ENCODE assay signal across 16 mouse cellular contexts in the genomic region with DNA sequence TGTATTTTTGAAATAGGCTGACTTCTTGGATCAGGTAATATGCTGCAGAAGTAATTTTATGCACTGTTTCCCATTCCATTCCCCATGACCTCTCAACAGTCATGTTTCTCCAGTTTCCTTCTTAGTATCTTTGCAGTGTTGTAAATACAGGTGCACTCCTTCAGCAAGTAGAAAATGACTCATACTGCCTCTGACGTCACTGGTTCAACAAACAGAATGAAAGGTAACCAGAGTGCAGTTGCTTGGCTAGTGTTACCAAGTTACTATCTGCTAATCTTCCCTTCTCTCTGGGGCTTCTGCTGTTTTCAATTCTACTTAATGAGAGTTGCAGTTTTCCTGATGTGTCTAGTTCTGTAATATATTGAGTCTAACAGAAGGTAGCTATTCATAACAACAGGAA.
DNase-seq lines count a peak whose midpoint lies in the region; ATAC-seq and TF ChIP-seq lines count a peak whose summit lies in the region.
"Had no signal": no experiment of that assay in that cellular context is flagged by ENCODE, and none has a peak within 500 bp of the region (broad histone marks: within the 10 kb centered on the region; RNA-seq: fewer than 3 reads in every experiment).

No protein-coding gene starts in this region.

- no peak overlapping the region for H3K9ac ChIP-seq in embryonic facial prominence, embryonic 11.5 days (replicated peaks; ENCODE audit: low read length)
- no peak overlapping the region for H3K9ac ChIP-seq in intestine, embryonic 15.5 days
- no peak overlapping the region for H3K9ac ChIP-seq in heart, adult 2 months (ENCODE audit: low read depth, low read length)
- H3K9ac ChIP-seq: hindbrain, embryonic 12.5 days had no signal

- no peak overlapping the region for H3K4me3 ChIP-seq in embryonic facial prominence, embryonic 11.5 days (ENCODE audit: low read depth, low read length)
- H3K4me3 ChIP-seq in embryonic facial prominence, embryonic 10.5 days = no peak overlapping the region
- H3K4me3 ChIP-seq in intestine, embryonic 15.5 days (replicated peaks) = no peak overlapping the region
- no peak overlapping the region for H3K4me3 ChIP-seq in heart, adult 2 months
- H3K4me3 ChIP-seq: gastrocnemius, adult 2 months; hindbrain, embryonic 12.5 days had no signal

- H3K27me3 ChIP-seq in embryonic facial prominence, embryonic 11.5 days (ENCODE audit: control insufficient read depth, insufficient read depth, low read length) = no peaks in the 10 kb centered on the region
- no peaks in the 10 kb centered on the region for H3K27me3 ChIP-seq in embryonic facial prominence, embryonic 10.5 days (replicated peaks; ENCODE audit: low read depth, poor library complexity, severe bottlenecking)
- no peaks in the 10 kb centered on the region for H3K27me3 ChIP-seq in intestine, embryonic 15.5 days (replicated peaks)
- H3K27me3 ChIP-seq in heart, adult 2 months (ENCODE audit: control insufficient read depth, insufficient read depth, low read length) = no peaks in the 10 kb centered on the region
- H3K27me3 ChIP-seq: hindbrain, embryonic 12.5 days had no signal

- intact Hi-C loops in heart, adult 2 months (cut with DNase I) = loop anchor here (10.0 kb wide), 1 partner anchor 241 kb away; no protein-coding TSS in a partner anchor

- TF ChIP-seq EP300 in heart, adult 2 months (IDR thresholded peaks at IDR 0.05; ENCODE audit: insufficient read depth, low read depth, low read length) = no peak

- H3K79me2 ChIP-seq in heart, adult 2 months (replicated peaks; ENCODE audit: control insufficient read depth, insufficient read depth, low read length) = no peaks in the 10 kb centered on the region

- WGBS in embryonic facial prominence, embryonic 11.5 days = 35% methylated on average over 1 of the region's 1 CpGs
- WGBS in embryonic facial prominence, embryonic 10.5 days = 65% methylated on average over 1 of the region's 1 CpGs
- WGBS in intestine, embryonic 15.5 days = 12% methylated on average over 1 of the region's 1 CpGs
- 20% methylated on average over 1 of the region's 1 CpGs for WGBS in heart, adult 2 months

- H3K36me3 ChIP-seq in embryonic facial prominence, embryonic 11.5 days (replicated peaks; ENCODE audit: control insufficient read depth, insufficient read depth, low read depth, low read length) = no peaks in the 10 kb centered on the region
- no peaks in the 10 kb centered on the region for H3K36me3 ChIP-seq in embryonic facial prominence, embryonic 10.5 days (replicated peaks)
- H3K36me3 ChIP-seq in intestine, embryonic 15.5 days = no peaks in the 10 kb centered on the region
- no peaks in the 10 kb centered on the region for H3K36me3 ChIP-seq in heart, adult 2 months (ENCODE audit: control insufficient read depth, insufficient read depth, low read length)
- H3K36me3 ChIP-seq: hindbrain, embryonic 12.5 days had no signal

- no peak overlapping the region for H3K27ac ChIP-seq in embryonic facial prominence, embryonic 11.5 days (replicated peaks; ENCODE audit: low read depth, low read length)
- H3K27ac ChIP-seq in embryonic facial prominence, embryonic 10.5 days (replicated peaks) = no peak overlapping the region
- no peak overlapping the region for H3K27ac ChIP-seq in intestine, embryonic 15.5 days
- no peak overlapping the region for H3K27ac ChIP-seq in heart, adult 2 months
- H3K27ac ChIP-seq: gastrocnemius, adult 2 months; hindbrain, embryonic 12.5 days had no signal

- TF ChIP-seq POLR2A in heart, adult 2 months (IDR thresholded peaks at IDR 0.05; ENCODE audit: insufficient read depth, low read depth, low read length) = no peak

- no peaks in the 10 kb centered on the region for H3K9me3 ChIP-seq in embryonic facial prominence, embryonic 11.5 days (replicated peaks; ENCODE audit: control insufficient read depth, low read length)
- no peaks in the 10 kb centered on the region for H3K9me3 ChIP-seq in embryonic facial prominence, embryonic 10.5 days
- no peaks in the 10 kb centered on the region for H3K9me3 ChIP-seq in intestine, embryonic 15.5 days
- H3K9me3 ChIP-seq: hindbrain, embryonic 12.5 days had no signal

- H3K4me2 ChIP-seq in embryonic facial prominence, embryonic 11.5 days (ENCODE audit: low read depth, low read length) = no peak overlapping the region
- no peak overlapping the region for H3K4me2 ChIP-seq in intestine, embryonic 15.5 days (replicated peaks)
- H3K4me2 ChIP-seq: heart, embryonic 11.5 days; hindbrain, embryonic 12.5 days had no signal

- ATAC-seq in embryonic facial prominence, embryonic 11.5 days (replicated peaks; ENCODE audit: insufficient number of reproducible peaks, low FRiP score, low TSS enrichment, low read depth) = no peak
- ATAC-seq in intestine, embryonic 15.5 days = peak; percentile 73

- TF ChIP-seq CTCF in heart, adult 2 months (IDR thresholded peaks at IDR 0.05) = no peak

- peak; percentile 5 for DNase-seq in embryonic facial prominence, embryonic 11.5 days (ENCODE audit: low spot score)
- DNase-seq in embryonic facial prominence, embryonic 10.5 days (ENCODE audit: low spot score) = no peak
- DNase-seq in lung, postnatal 36 days = peak; percentile 61
- no peak for DNase-seq in lung, postnatal 4 days
- peak; percentile 65 for DNase-seq in yolk sac, embryonic 10.5 days (ENCODE audit: low spot score)
- DNase-seq in left cerebral cortex, adult 11 months (ENCODE audit: low spot score) = no peak
- no peak for DNase-seq in heart, adult 2 months
- DNase-seq: adrenal gland, postnatal 10 days; cerebellum, adult 11-12 months; embryo, embryonic 11 days; gastrocnemius, adult 2 months; layer of hippocampus, adult 9-11 months; right cerebral cortex, postnatal 25 days had no signal

- H3K4me1 ChIP-seq in embryonic facial prominence, embryonic 11.5 days (ENCODE audit: control insufficient read depth, insufficient read depth, low read length) = no peaks in the 10 kb centered on the region
- no peaks in the 10 kb centered on the region for H3K4me1 ChIP-seq in embryonic facial prominence, embryonic 10.5 days
- no peaks in the 10 kb centered on the region for H3K4me1 ChIP-seq in intestine, embryonic 15.5 days (replicated peaks)
- 0 out of 2 replicates have a peak, but pooled peaks cover 2% of the 10 kb centered on the region for H3K4me1 ChIP-seq in heart, adult 2 months (ENCODE audit: control insufficient read depth, insufficient read depth, low read length)

Comparison
In these comparisons a context has a peak if more than half of its experiments do, and no peak if none do; other contexts are left out.
1. DNase-seq: peak in embryonic facial prominence, embryonic 11.5 days (single experiment), lung, postnatal 36 days (single experiment) and yolk sac, embryonic 10.5 days (single experiment); none in embryonic facial prominence, embryonic 10.5 days (single experiment), lung, postnatal 4 days (0 of 2), left cerebral cortex, adult 11 months (single experiment) and heart, adult 2 months (0 of 2).